ENCODE assay signal across 23 mouse cellular contexts in genomic region chr11:86346525-86346924, GRCm38 (mm10). TPM values are rescaled to one million over a fixed set of nuclear protein-coding genes. Genes with fewer than 3 reads are reported as not detected.
DNase-seq lines count a peak whose midpoint lies in the region; ATAC-seq and TF ChIP-seq lines count a peak whose summit lies in the region.
"Had no signal": no experiment of that assay in that cellular context is flagged by ENCODE, and none has a peak within 500 bp of the region (broad histone marks: within the 10 kb centered on the region; RNA-seq: fewer than 3 reads in every experiment).

No protein-coding gene starts in this region.

- no peak overlapping the region; the same call in 1 of the 2 replicates for H3K4me3 ChIP-seq in liver, adult 2 months (ENCODE audit: insufficient read depth, low read depth, low read length)
- no peak overlapping the region for H3K4me3 ChIP-seq in liver, embryonic 11.5 days (ENCODE audit: low read depth, low read length)
- H3K4me3 ChIP-seq in intestine, postnatal 0 days (ENCODE audit: low read depth, low read length) = no peak overlapping the region
- H3K4me3 ChIP-seq: embryonic facial prominence, embryonic 15.5 days; erythroblast, embryonic 14.5 days; forebrain, embryonic 10.5 days; gastrocnemius, adult 2 months; heart, embryonic 12.5 days; hindbrain, embryonic 12.5 days had no signal

- H3K36me3 ChIP-seq in liver, adult 2 months (ENCODE audit: control insufficient read depth, insufficient read depth, low read length) = peaks cover 15% of the 10 kb centered on the region
- peaks cover 4% of the 10 kb centered on the region for H3K36me3 ChIP-seq in liver, embryonic 11.5 days (ENCODE audit: control insufficient read depth, insufficient read depth, low read length)
- peaks cover 15% of the 10 kb centered on the region for H3K36me3 ChIP-seq in intestine, postnatal 0 days (ENCODE audit: control insufficient read depth, insufficient read depth)

- H3K9me3 ChIP-seq in liver, embryonic 11.5 days (ENCODE audit: control insufficient read depth, low read length) = no peaks in the 10 kb centered on the region
- H3K9me3 ChIP-seq in intestine, postnatal 0 days (ENCODE audit: control insufficient read depth) = no peaks in the 10 kb centered on the region
- H3K9me3 ChIP-seq: embryonic facial prominence, embryonic 15.5 days; forebrain, embryonic 10.5 days; G1E; heart, embryonic 12.5 days; hindbrain, embryonic 12.5 days had no signal

- CTCF ChIA-PET in Patski (lab: Charles Lee) = interaction anchor here (1.2 to 2.0 kb wide), 2 partner anchors 9 to 13 kb away, joined by 3 to 7 read pairs; no protein-coding TSS in a partner anchor

- TF ChIP-seq CTCF in liver, adult 2 months (IDR thresholded peaks at IDR 0.05; ENCODE audit: low read depth, low read length) = no peak
- TF ChIP-seq CTCF in Patski (IDR thresholded peaks at IDR 0.05) = no peak
- TF ChIP-seq CTCF in intestine, postnatal 0 days (IDR thresholded peaks at IDR 0.05; ENCODE audit: low read depth) = no peak

- H3K27ac ChIP-seq in liver, adult 2 months (replicated peaks; ENCODE audit: insufficient read depth, low read depth, low read length) = no peak overlapping the region
- no peak overlapping the region for H3K27ac ChIP-seq in liver, embryonic 11.5 days (ENCODE audit: low read depth, low read length)
- H3K27ac ChIP-seq in intestine, postnatal 0 days (ENCODE audit: low read depth, low read length) = no peak overlapping the region
- H3K27ac ChIP-seq: embryonic facial prominence, embryonic 15.5 days; forebrain, embryonic 10.5 days; gastrocnemius, adult 2 months; hindbrain, embryonic 12.5 days had no signal

- peaks cover 22% of the 10 kb centered on the region; the same call in 1 of the 2 replicates for H3K4me1 ChIP-seq in liver, adult 2 months (ENCODE audit: control insufficient read depth, insufficient read depth, low read length)
- H3K4me1 ChIP-seq in liver, embryonic 11.5 days (replicated peaks; ENCODE audit: control insufficient read depth, insufficient read depth, low read length) = no peaks in the 10 kb centered on the region; the same call in 1 of the 2 replicates
- H3K4me1 ChIP-seq in intestine, postnatal 0 days (replicated peaks; ENCODE audit: control insufficient read depth, insufficient read depth, low read length) = 0 out of 2 replicates have a peak, but pooled peaks cover 6% of the 10 kb centered on the region
- H3K4me1 ChIP-seq: embryonic facial prominence, embryonic 15.5 days; forebrain, embryonic 10.5 days; hindbrain, embryonic 12.5 days had no signal

- ATAC-seq in liver, embryonic 11.5 days (replicated peaks; ENCODE audit: low FRiP score) = no peak
- peak; percentile 69 for ATAC-seq in CD4-positive, CD25-positive, alpha-beta regulatory T cell, adult 4 months
- peak; percentile 21 for ATAC-seq in Patski
- ATAC-seq in intestine, postnatal 0 days = 0 out of 2 replicates have a peak, but pooled peaks have one; percentile 38
- ATAC-seq: forebrain, embryonic 14.5 days; hindbrain, embryonic 16.5 days had no signal

- peaks cover 14% of the 10 kb centered on the region; the same call in 1 of the 2 replicates for H3K79me2 ChIP-seq in liver, adult 2 months (ENCODE audit: control insufficient read depth, insufficient read depth, low read length)

- H3K4me2 ChIP-seq in liver, embryonic 11.5 days = no peak overlapping the region
- peak overlapping the region; percentile 11 for H3K4me2 ChIP-seq in intestine, postnatal 0 days (replicated peaks; ENCODE audit: low read depth)
- H3K4me2 ChIP-seq: embryonic facial prominence, embryonic 15.5 days; heart, embryonic 12.5 days; hindbrain, embryonic 12.5 days had no signal

- POLR2A ChIA-PET in Patski (lab: Charles Lee) = interaction anchor here (1.4 kb wide), 1 partner anchor 12 kb away, joined by 5 read pairs; no protein-coding TSS in a partner anchor

- DNase-seq in liver, adult 2 months (ENCODE audit: extremely low read depth, low read depth, low spot score) = peak; percentile 85
- DNase-seq in liver, embryonic 11.5 days (ENCODE audit: low spot score) = no peak
- DNase-seq in Patski (ENCODE audit: low read depth, low spot score) = peak; percentile 30
- no peak for DNase-seq in spleen, adult 12 weeks (ENCODE audit: low spot score)
- DNase-seq in adrenal gland, postnatal 25 days = no peak
- DNase-seq: adrenal gland, adult 2 months; adrenal gland, postnatal 36 days; cerebellum, adult 8-10 months; cerebellum, postnatal 14 days; embryo, embryonic 11 days; gastrocnemius, adult 2 months; gastrocnemius, postnatal 25 days; heart, postnatal 36 days had no signal

- no peaks in the 10 kb centered on the region for H3K27me3 ChIP-seq in liver, adult 2 months (ENCODE audit: control insufficient read depth, insufficient read depth, low read length)
- no peaks in the 10 kb centered on the region for H3K27me3 ChIP-seq in liver, embryonic 11.5 days (replicated peaks; ENCODE audit: control insufficient read depth, insufficient read depth, low read length)
- no peaks in the 10 kb centered on the region for H3K27me3 ChIP-seq in Patski
- H3K27me3 ChIP-seq in intestine, postnatal 0 days (replicated peaks; ENCODE audit: control insufficient read depth, insufficient read depth, low read length) = no peaks in the 10 kb centered on the region
- H3K27me3 ChIP-seq: embryonic facial prominence, embryonic 15.5 days; heart, embryonic 12.5 days; hindbrain, embryonic 12.5 days had no signal

- in situ Hi-C loops in Patski (cut with MboI; ENCODE audit: low pct_unique_long_range_greater_than_20kb) = no loop called here

- 33% methylated on average over 3 of the region's 3 CpGs for WGBS in liver, adult 2 months
- WGBS in liver, embryonic 11.5 days = 72% methylated on average over 3 of the region's 3 CpGs
- 38% methylated on average over 3 of the region's 3 CpGs for WGBS in intestine, postnatal 0 days

- TF ChIP-seq POLR2A in liver, adult 2 months (IDR thresholded peaks at IDR 0.05; ENCODE audit: extremely low read depth, insufficient read depth, low read length) = no peak

- no peak overlapping the region for H3K9ac ChIP-seq in liver, adult 2 months (ENCODE audit: low read depth, low read length)
- no peak overlapping the region for H3K9ac ChIP-seq in liver, embryonic 11.5 days (ENCODE audit: low read depth, low read length)
- no peak overlapping the region for H3K9ac ChIP-seq in intestine, postnatal 0 days (ENCODE audit: low read depth, low read length)
- H3K9ac ChIP-seq: embryonic facial prominence, embryonic 15.5 days; heart, embryonic 12.5 days; hindbrain, embryonic 12.5 days had no signal

RNA-seq across cellular contexts. Expression of gene Med13, which starts 10.9 kb away (rescaled TPM):
- total RNA-seq in liver, adult 2 months (2014; rRNA removed) = 27.8 and 36.4 TPM in 2 replicates
- 7.6 and 9.1 TPM in 2 replicates for polyA plus RNA-seq in liver, adult 2 months (2012; rRNA removed)
- polyA plus RNA-seq in liver, embryonic 11.5 days (2014; fragmentation: Nextera tagmentation; extraction: Ambion mirVana) = 7.6 and 8.9 TPM in 2 replicates
- polyA plus RNA-seq in CD4-positive, CD25-positive, alpha-beta regulatory T cell, adult 4 months (2017; shearing (Covaris generic)) = 10 to 100 TPM in 1 of 2 experiments, 1 to 10 TPM in 1; 9.3 to 14.5 TPM
- 27.4 TPM for polyA plus RNA-seq in Patski (2021)
- 6.1 and 6.4 TPM in 2 replicates for polyA plus RNA-seq in intestine, postnatal 0 days (2015; fragmentation: Nextera tagmentation; extraction: Ambion mirVana)
- total RNA-seq in adrenal gland, postnatal 25 days (2021) = 48.9 and 54.1 TPM in 2 replicates

Comparison
In these comparisons a context has a peak if more than half of its experiments do, and no peak if none do; other contexts are left out.
1. DNase-seq: peak in liver, adult 2 months (single experiment) and Patski (single experiment); none in liver, embryonic 11.5 days (single experiment), spleen, adult 12 weeks (single experiment) and adrenal gland, postnatal 25 days (single experiment).